Mouse (Mus musculus): ENCODE measurements around the gene Aatk. TPM values are rescaled to one million over a fixed set of nuclear protein-coding genes. Genes with fewer than 3 reads are reported as not detected.

Gene Aatk
- polyA plus RNA-seq, 1 experiment from 2014 or later = 1.4 TPM

- ATAC-seq (no peak), DNase-seq (ENCODE audit: low spot score) (peak; percentile 50)
- H3K9me3 ChIP-seq (ENCODE audit: low read length) = no peaks in the 10 kb centered on the region
- WGBS = 70% methylated on average over 6 of the region's 6 CpGs
- H3K4me3 ChIP-seq (ENCODE audit: low read depth, low read length) = no peak overlapping the region
- no peak overlapping the region for H3K4me2 ChIP-seq (replicated peaks; ENCODE audit: low read depth, low read length)
- H3K36me3 ChIP-seq (ENCODE audit: insufficient read depth, low read length) = peaks cover 7% of the 10 kb centered on the region; the same call in 1 of the 2 replicates
- no peak overlapping the region for H3K27ac ChIP-seq (ENCODE audit: low read length)
- H3K27me3 ChIP-seq (replicated peaks; ENCODE audit: insufficient read depth, low read length) = no peaks in the 10 kb centered on the region
- H3K4me1 ChIP-seq (ENCODE audit: insufficient read depth, low read depth, low read length) = no peaks in the 10 kb centered on the region
- TF ChIP-seq CTCF (IDR thresholded peaks at IDR 0.05) (no peak), EP300 (IDR thresholded peaks at IDR 0.05) (no peak)
- no peak overlapping the region for H3K9ac ChIP-seq (replicated peaks; ENCODE audit: low read depth)
Measured at GRCm38 (mm10) chr11:120080282-120080681, 33.3 kb upstream of the Aatk start.

GRCm38 (mm10) chr11:120076191-120076590 lies 29.2 kb upstream of the Aatk start:
- H3K27me3 ChIP-seq (replicated peaks; ENCODE audit: insufficient read depth, low read length) = no peaks in the 10 kb centered on the region
- peaks cover 7% of the 10 kb centered on the region; the same call in 1 of the 2 replicates for H3K36me3 ChIP-seq (ENCODE audit: insufficient read depth, low read length)
- H3K4me3 ChIP-seq (ENCODE audit: low read depth, low read length) = no peak overlapping the region
- H3K4me2 ChIP-seq (replicated peaks; ENCODE audit: low read depth, low read length) = no peak overlapping the region
- 57% methylated on average over 3 of the region's 3 CpGs for WGBS
- DNase-seq (ENCODE audit: low spot score) (no peak), ATAC-seq (no peak)
- H3K9me3 ChIP-seq (ENCODE audit: low read length) = no peaks in the 10 kb centered on the region
- H3K27ac ChIP-seq (ENCODE audit: low read length) = no peak overlapping the region
- H3K4me1 ChIP-seq (ENCODE audit: insufficient read depth, low read depth, low read length) = no peaks in the 10 kb centered on the region
- no peak overlapping the region for H3K9ac ChIP-seq (replicated peaks; ENCODE audit: low read depth)
- TF ChIP-seq EP300 (IDR thresholded peaks at IDR 0.05) (no peak), CTCF (IDR thresholded peaks at IDR 0.05) (no peak)

- H3K4me2 ChIP-seq (replicated peaks; ENCODE audit: low read depth, low read length) = no peak overlapping the region
- no peak for TF ChIP-seq EP300 (IDR thresholded peaks at IDR 0.05)
- peak; percentile 47 for TF ChIP-seq CTCF (IDR thresholded peaks at IDR 0.05)
- no peak for ATAC-seq
Measured at GRCm38 (mm10) chr11:120072986-120073647, 26.1 kb upstream of the Aatk start.

GRCm38 (mm10) chr11:120071731-120072320 lies 24.9 kb upstream of the Aatk start:
- WGBS = 73% methylated on average over 7 of the region's 7 CpGs
- Histone ChIP-seq H3K9ac (replicated peaks; ENCODE audit: low read depth) (no peak overlapping the region), H3K4me1 (ENCODE audit: insufficient read depth, low read depth, low read length) (no peaks in the 10 kb centered on the region), H3K27me3 (replicated peaks; ENCODE audit: insufficient read depth, low read length) (no peaks in the 10 kb centered on the region), H3K9me3 (ENCODE audit: low read length) (no peaks in the 10 kb centered on the region), H3K27ac (ENCODE audit: low read length) (no peak overlapping the region), H3K36me3 (ENCODE audit: insufficient read depth, low read length) (peaks cover 14% of the 10 kb centered on the region; the same call in 1 of the 2 replicates), H3K4me2 (replicated peaks; ENCODE audit: low read depth, low read length) (no peak overlapping the region), H3K4me3 (ENCODE audit: low read depth, low read length) (no peak overlapping the region)
- DNase-seq (ENCODE audit: low spot score) (no peak), ATAC-seq (no peak)
- TF ChIP-seq CTCF (IDR thresholded peaks at IDR 0.05) (no peak), EP300 (IDR thresholded peaks at IDR 0.05) (no peak)

More at GRCm38 (mm10) chr11:120072986-120073647, 26.1 kb upstream of the Aatk start:
- no peak overlapping the region for H3K9ac ChIP-seq (replicated peaks; ENCODE audit: low read depth)
- no peaks in the 10 kb centered on the region for H3K9me3 ChIP-seq (ENCODE audit: low read length)
- 87% methylated on average over 9 of the region's 9 CpGs for WGBS
- no peak overlapping the region for H3K4me3 ChIP-seq (ENCODE audit: low read depth, low read length)
- H3K36me3 ChIP-seq (ENCODE audit: insufficient read depth, low read length) = peaks cover 14% of the 10 kb centered on the region; the same call in 1 of the 2 replicates
- H3K27me3 ChIP-seq (replicated peaks; ENCODE audit: insufficient read depth, low read length) = no peaks in the 10 kb centered on the region
- no peaks in the 10 kb centered on the region for H3K4me1 ChIP-seq (ENCODE audit: insufficient read depth, low read depth, low read length)
- no peak for DNase-seq (ENCODE audit: low spot score)
- no peak overlapping the region for H3K27ac ChIP-seq (ENCODE audit: low read length)

GRCm38 (mm10) chr11:120071065-120071464 lies 24.1 kb upstream of the Aatk start:
- Histone ChIP-seq H3K4me2 (replicated peaks; ENCODE audit: low read depth, low read length) (no peak overlapping the region), H3K27ac (ENCODE audit: low read length) (no peak overlapping the region), H3K9me3 (ENCODE audit: low read length) (no peaks in the 10 kb centered on the region), H3K4me3 (ENCODE audit: low read depth, low read length) (no peak overlapping the region), H3K4me1 (ENCODE audit: insufficient read depth, low read depth, low read length) (no peaks in the 10 kb centered on the region), H3K9ac (replicated peaks; ENCODE audit: low read depth) (no peak overlapping the region), H3K36me3 (ENCODE audit: insufficient read depth, low read length) (peaks cover 9% of the 10 kb centered on the region; the same call in 1 of the 2 replicates), H3K27me3 (replicated peaks; ENCODE audit: insufficient read depth, low read length) (no peaks in the 10 kb centered on the region)
- no peak for TF ChIP-seq EP300 (IDR thresholded peaks at IDR 0.05)
- no peak for TF ChIP-seq CTCF (IDR thresholded peaks at IDR 0.05)
- ATAC-seq (no peak), DNase-seq (ENCODE audit: low spot score) (peak; percentile 8)
- 66% methylated on average over 12 of the region's 12 CpGs for WGBS

- H3K4me2 ChIP-seq (replicated peaks; ENCODE audit: low read depth, low read length) = no peak overlapping the region
- peaks cover 7% of the 10 kb centered on the region; the same call in 1 of the 2 replicates for H3K36me3 ChIP-seq (ENCODE audit: insufficient read depth, low read length)
- DNase-seq (ENCODE audit: low spot score) = no peak
- TF ChIP-seq EP300 (IDR thresholded peaks at IDR 0.05) (no peak), CTCF (IDR thresholded peaks at IDR 0.05) (no peak)
- H3K9me3 ChIP-seq (ENCODE audit: low read length) = no peaks in the 10 kb centered on the region
- H3K4me1 ChIP-seq (ENCODE audit: insufficient read depth, low read depth, low read length) = no peaks in the 10 kb centered on the region
- no peaks in the 10 kb centered on the region for H3K27me3 ChIP-seq (replicated peaks; ENCODE audit: insufficient read depth, low read length)
- no peak overlapping the region for H3K4me3 ChIP-seq (ENCODE audit: low read depth, low read length)
- no peak overlapping the region for H3K9ac ChIP-seq (replicated peaks; ENCODE audit: low read depth)
- ATAC-seq = no peak
- H3K27ac ChIP-seq (ENCODE audit: low read length) = no peak overlapping the region
- WGBS = 93% methylated on average over 24 of the region's 27 CpGs
Measured at GRCm38 (mm10) chr11:120070286-120070930, 23.4 kb upstream of the Aatk start.
